Mouse (Mus musculus) retina, postnatal 7 days (tissue): Measurements from ENCODE around the gene Samd14.

Experiments
- DNase-seq: peaks from one replicate; pipeline ENCODE4 v3.0.0-alpha.2; 2012; ENCODE audit warnings: low read depth, low spot score

The Samd14 gene

DNA sequence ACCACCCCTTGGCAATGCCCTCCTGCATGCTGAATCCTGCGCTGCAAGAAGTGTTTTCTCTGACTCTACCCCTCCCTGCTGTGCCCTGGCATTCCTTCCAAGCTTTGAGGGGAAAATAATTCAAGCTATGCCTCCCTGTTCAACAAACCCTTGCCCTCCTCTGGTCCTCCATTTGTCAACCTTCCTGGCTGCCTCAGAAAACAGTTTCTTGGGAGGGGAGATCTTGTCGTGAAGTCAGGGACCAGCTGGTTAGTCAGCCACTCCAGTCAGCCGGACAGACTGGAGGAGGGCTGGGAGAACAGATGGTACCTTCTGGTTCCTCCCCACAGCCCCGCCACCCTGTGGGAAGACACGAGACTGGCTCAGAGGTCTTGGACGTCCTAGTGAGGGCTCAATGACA is 27.6 kb downstream of the Samd14 start:
- DNase-seq = no peak

- no peak for DNase-seq
These were observed 28.6 kb downstream of the Samd14 start for GRCm38 (mm10) chr11:95038156-95038817.

DNA sequence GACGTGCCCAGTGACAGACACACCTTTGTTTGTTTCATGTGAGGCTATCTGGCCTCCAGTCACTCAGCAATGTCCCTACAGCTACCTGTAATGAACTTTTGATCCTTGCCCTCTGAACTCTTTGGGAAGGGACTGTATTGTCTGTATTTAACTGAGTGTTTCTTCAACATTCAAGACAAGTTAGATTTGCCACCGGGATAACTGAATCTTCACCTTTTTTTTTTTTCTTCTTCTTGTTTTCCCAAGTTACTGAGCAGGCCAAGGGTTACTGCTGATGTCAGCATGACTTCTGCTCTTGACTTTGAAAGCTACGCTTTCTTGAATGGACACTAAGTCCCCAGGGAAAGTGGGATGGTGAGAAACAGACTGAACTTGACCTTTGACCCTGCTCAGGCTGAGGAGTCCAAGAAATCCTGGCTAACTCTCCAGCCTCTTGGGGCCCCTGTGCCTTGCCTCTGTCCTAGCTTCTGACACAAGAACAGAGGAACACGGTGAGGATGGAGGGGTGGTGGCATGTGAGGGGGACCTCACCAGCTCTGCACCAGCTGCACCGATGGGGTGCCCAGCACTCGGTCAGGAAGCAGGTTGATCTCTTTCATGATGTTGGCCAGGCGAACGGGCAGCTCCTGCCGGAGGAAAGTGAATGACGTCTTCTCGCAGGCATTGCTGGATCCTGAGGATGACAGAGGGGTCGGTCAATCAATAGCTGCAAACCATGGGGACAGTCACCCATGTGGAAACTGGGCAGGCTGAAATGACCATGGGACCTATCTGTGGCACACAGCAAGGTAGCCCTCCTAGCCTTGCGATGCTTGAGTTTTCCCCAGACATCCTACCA is 29.4 kb downstream of the Samd14 start:
- no peak for DNase-seq

DNA sequence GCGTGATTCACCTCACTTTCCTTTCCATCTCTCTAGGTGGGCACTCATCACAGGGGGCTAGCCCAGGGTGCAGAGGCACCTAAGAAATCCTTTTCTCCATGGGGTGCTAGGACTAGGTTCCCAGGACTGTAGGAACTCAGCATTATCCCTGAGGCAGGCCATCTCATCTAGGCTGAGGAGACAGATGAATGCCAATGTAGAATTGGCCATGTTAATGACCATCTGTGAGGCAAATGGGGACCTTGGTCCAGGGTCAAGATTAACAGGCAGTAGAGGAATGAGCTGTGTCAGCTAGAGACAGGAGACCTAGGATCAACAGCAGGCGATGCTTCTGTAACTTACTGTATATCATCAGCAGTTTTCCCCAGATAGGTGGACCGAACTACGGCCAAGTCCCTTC is 30.1 kb downstream of the Samd14 start:
- DNase-seq = no peak

GRCm38 (mm10) chr11:95040491-95041138 is 30.9 kb downstream of the Samd14 start:
- peak; percentile 60 for DNase-seq

- DNase-seq = peak; percentile 92
These were observed 31.5 kb downstream of the Samd14 start, which contains the start of gene Pdk2 for GRCm38 (mm10) chr11:95041139-95041609. Gene Pdk2, minus strand, starts transcription at chr11:95041354.

DNA sequence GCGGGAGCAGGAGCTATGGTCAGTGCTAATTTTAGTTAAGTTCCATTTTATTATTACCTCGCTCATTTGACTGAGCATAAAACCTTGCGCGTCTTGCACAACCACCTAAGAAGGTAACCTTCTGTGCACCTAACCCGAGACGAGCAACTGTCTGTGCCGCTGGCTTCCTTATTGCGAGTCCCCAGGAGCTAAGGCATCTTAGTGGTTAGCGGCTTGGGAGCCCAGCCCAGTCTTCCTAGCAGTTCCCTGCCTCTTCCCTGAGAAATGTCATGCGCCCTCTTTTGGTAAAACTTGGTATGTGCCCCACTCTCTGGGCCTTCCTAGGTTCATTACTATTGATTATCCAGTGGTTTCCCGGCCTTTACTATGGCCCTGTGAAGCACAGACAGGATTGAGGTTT is 32.4 kb downstream of the Samd14 start:
- DNase-seq = peak; percentile 79

DNA sequence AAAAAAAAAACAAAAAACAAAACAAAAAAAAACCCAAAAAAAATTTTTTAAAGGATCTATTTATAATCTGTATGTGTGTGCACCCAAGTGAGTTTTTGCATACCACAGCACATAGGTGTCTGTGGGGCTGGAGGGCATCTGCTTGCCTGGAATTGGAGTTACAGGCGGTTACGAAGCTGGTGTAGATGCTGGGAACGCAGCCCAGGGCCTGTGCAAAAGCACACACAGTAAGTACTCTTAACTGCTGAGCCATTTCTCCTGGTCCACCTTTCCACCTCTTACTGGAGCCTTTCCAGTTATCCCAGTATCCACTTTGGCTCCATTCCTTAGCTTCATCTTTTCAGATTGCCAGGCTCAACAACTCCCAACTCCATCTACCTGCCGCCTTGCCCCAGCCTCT is 33.4 kb downstream of the Samd14 start:
- DNase-seq = no peak

GRCm38 (mm10) chr11:95043608-95044007 is 33.9 kb downstream of the Samd14 start:
- DNase-seq = no peak

- no peak for DNase-seq
These were observed 34.6 kb downstream of the Samd14 start for GRCm38 (mm10) chr11:95044185-95044870.

DNA sequence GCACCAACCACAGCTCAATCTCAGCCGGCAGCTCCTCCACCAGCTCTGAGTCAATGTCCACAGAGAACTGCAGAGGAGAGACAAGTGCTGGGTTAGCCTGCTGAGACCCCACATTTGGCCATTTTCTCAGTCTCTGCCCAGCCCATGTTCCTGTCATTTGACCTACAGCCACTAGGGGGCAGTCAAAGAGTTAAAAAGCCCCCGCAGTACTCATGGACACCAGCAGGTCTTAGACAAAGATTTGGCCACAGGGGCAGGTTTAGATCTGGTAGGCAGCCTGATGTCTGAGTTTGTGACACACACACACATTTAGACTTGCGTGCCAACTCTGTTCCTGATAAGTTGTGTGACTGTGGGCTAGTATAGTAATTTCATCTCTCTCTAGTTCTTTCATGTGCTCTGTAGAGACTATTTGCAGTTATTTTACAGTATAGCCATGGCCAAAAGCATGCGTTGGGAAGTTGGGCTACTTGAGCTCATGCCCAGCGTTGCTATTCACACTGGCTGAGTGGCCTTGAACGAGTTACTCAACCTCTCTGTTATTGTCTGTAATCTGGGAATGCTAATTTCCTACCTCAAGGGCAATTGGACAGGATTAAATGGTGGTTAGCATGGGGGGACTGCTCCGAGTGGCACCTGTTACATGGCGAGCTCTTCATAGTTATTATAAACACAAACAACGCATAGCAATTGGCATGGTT is 37.5 kb downstream of the Samd14 start:
- peak; percentile 65 for DNase-seq

DNA sequence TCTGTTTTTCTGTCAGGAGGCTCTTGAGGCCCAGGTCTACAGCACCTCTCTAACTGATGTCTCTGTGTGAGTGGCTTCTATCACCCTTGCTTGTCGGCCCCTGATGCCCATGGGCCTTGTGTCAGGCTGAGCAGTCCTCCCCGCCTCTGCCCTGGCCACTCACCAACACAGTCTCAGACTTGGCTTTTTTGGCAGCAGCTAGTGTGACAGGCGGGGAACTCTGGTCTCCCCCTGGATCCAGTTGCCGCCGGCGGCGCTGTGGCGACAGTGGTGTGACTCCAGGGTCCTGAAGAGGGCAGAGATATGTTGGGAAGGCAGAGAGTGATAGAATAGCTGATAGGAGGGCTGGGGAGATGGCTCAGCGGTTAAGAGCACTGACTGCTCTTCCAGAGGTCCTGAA is 43.4 kb downstream of the Samd14 start:
- no peak for DNase-seq

DNA sequence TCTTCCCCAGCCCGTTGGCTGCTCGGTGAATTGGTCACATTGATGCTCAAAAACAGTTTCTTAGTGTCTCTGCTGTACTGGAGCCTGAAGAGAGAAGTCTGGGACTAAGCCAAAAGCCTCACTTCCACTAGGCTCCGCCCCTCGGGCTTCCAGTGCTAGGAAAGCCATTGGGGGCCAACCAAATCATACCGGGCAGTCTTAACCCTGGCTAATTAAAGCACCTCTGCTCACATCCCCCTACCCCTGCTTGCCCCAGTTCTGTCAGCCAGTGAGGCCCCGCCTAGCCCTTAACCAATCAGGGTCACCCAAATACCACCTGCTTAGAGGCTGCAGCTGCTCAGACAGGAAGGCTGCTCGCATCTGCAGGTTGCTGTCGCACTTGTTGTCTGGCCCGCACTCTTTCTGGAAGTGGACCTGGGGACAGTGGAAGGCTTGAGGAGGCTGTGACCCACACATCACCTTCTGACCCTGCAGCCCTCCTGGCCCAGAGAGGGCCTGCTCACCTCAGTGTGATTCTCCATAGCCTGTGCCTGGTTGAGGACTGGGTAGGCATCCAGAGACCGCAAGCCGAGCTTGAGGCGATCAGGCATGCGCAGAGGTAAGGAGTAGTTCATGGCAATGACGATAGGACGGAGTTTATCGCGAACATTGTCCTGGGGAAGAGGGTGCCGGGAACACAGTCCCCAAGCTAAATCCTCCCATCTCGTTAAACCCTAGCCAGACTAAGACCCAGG is 47.3 kb downstream of the Samd14 start:
- DNase-seq = peak; percentile 71

DNA sequence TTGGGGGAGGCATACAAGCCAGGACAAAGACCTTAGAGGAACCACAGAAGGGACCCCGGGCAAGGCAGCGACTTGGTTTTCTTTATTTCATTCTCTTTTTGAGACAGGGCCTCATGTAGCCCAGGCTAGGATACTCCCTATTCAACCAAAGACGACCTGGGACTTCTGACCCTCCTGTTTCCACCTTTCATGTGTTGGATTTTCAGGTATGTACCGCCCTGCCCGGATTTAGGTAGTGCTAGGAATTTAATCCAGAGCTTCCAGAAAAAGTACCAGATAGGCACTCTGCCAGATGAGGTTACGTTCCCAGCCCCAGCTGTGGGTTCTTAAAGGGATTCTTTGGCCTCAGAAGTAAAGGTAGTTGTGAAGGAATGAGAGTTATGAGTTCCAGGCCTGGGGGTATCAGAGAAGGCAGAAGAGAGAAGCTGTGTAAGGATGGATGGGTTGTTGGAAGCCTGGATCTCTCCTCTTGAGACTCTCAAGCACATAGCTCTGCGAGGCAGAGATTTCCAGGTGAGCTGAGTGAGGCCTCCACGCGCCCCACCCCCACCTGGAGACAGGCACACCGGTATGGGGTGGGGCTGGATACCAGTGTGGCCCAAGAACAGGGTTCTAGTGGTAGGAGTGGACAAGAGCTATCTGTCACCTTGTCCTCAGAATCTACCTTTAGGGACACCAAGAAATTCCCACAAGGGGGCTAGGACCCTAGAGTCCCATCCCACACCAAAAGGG is 59.7 kb downstream of the Samd14 start:
- DNase-seq = no peak

- DNase-seq = no peak
These were observed 60.7 kb downstream of the Samd14 start for GRCm38 (mm10) chr11:95070140-95071107.

- no peak for DNase-seq
These were observed 61.6 kb downstream of the Samd14 start for GRCm38 (mm10) chr11:95071266-95071665.

- DNase-seq = no peak
These were observed 62.5 kb downstream of the Samd14 start for GRCm38 (mm10) chr11:95072136-95072535.

- DNase-seq = no peak
These were observed 63.1 kb downstream of the Samd14 start for GRCm38 (mm10) chr11:95072804-95073203.

DNA sequence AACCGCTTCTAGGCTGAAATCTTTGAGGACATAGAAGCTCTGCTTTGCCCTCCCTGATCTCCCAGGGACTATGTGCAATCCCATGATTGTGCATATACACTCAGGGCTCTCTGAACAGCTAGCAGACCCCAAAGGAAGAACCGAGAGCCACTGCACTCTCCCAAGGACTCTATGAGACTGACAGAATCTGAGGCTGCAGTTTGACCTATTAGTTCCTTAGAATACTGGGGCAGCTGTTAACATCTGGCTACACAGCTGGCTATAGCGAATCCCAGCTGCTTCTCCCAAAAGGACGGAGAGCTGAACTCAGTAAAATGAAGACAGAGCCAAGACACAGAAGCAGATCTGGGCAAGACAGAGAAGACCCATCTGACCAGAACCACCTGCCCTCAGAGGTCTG is 64.2 kb downstream of the Samd14 start:
- no peak for DNase-seq
